Mouse (Mus musculus) ES-Bruce4 (cell line): Measurements from ENCODE around the gene Polr3h. TPM values are rescaled to one million over a fixed set of nuclear protein-coding genes. Genes with fewer than 3 reads are reported as not detected.
A peak's percentile ranks its signal among the peaks of the same experiment; 100 is the strongest.
"Not testable (repeated sequence)": the region's sequence is repeated elsewhere in the genome, so short reads cannot be mapped to it uniquely, and the experiment has no call there.

Source experiments
- H3K27ac ChIP-seq: 2 replicates; pipeline ENCODE4 v1.5.1; 2012; ENCODE audit warnings: low read length, inconsistent platforms; ENCODE audit not compliant: insufficient read depth
- H3K27me3 ChIP-seq: 2 replicates; pipeline ENCODE4 v1.6.1; 2012; ENCODE audit warnings: mild to moderate bottlenecking, low read length, inconsistent platforms; ENCODE audit not compliant: control insufficient read depth, poor library complexity, insufficient read depth, severe bottlenecking
- H3K36me3 ChIP-seq: 2 replicates; pipeline ENCODE4 v1.6.1; 2012; ENCODE audit warnings: inconsistent platforms, mild to moderate bottlenecking, low read length, moderate library complexity; ENCODE audit not compliant: control insufficient read depth, poor library complexity, insufficient read depth, severe bottlenecking
- H3K4me1 ChIP-seq: one replicate; pipeline ENCODE4 v1.8.1; 2011; ENCODE audit warnings: low read length; ENCODE audit not compliant: control insufficient read depth, insufficient read depth
- H3K4me3 ChIP-seq: 2 replicates; pipeline ENCODE4 v1.5.1; 2011; ENCODE audit warnings: low read depth, mild to moderate bottlenecking, low read length
- H3K9ac ChIP-seq: 2 replicates; pipeline ENCODE4 v1.6.1; 2012; ENCODE audit warnings: low read depth, mild to moderate bottlenecking, inconsistent platforms; ENCODE audit not compliant: poor library complexity, severe bottlenecking
- H3K9me3 ChIP-seq: replicated peaks from 2 replicates; pipeline ENCODE4 v1.6.1; 2012; ENCODE audit warnings: mild to moderate bottlenecking, low read length, inconsistent platforms; ENCODE audit not compliant: control insufficient read depth, poor library complexity, insufficient read depth, severe bottlenecking
- CTCF ChIP-seq: IDR thresholded peaks from one replicate; pipeline ENCODE4 v1.8.1; 2011; ENCODE audit warnings: low read depth, low read length
- EP300 ChIP-seq: IDR thresholded peaks from 2 replicates; pipeline ENCODE4 v1.6.1; 2011; ENCODE audit warnings: low read depth, low read length; ENCODE audit not compliant: insufficient read depth
- POLR2A ChIP-seq: IDR thresholded peaks from one replicate; pipeline ENCODE4 v1.8.1; 2011; ENCODE audit warnings: low read length; ENCODE audit not compliant: insufficient read depth
- polyA plus RNA-seq: library from polyadenylated mRNA; stranded (reverse); fragments of >200 nt; gene quantifications from 2 replicates; pipeline ENCODE4 v1.2.4, GENCODE M21; 2011; ENCODE audit warnings: low read depth; ENCODE audit not compliant: missing spikeins, insufficient read depth, insufficient read length

Gene Polr3h
- polyA plus RNA-seq: 21.8 and 25.5 TPM in 2 replicates

- Histone ChIP-seq H3K9ac (peak within 1 kb of the TSS; percentile 89), H3K4me1 (no peaks in the 10 kb centered on the region), H3K27me3 (no peaks in the 10 kb centered on the region), H3K27ac (no peak within 1 kb of the TSS), H3K9me3 (no peaks in the 10 kb centered on the region), H3K4me3 (peak within 1 kb of the TSS; percentile 77), H3K36me3 (no peaks in the 10 kb centered on the region)
- TF ChIP-seq EP300 (no peak), POLR2A (peak; percentile 38)
Observed at GRCm38 (mm10) chr15:81925760-81926445, at the start of gene Polr3h. Gene Polr3h, minus strand, starts transcription at chr15:81926240.

DNA sequence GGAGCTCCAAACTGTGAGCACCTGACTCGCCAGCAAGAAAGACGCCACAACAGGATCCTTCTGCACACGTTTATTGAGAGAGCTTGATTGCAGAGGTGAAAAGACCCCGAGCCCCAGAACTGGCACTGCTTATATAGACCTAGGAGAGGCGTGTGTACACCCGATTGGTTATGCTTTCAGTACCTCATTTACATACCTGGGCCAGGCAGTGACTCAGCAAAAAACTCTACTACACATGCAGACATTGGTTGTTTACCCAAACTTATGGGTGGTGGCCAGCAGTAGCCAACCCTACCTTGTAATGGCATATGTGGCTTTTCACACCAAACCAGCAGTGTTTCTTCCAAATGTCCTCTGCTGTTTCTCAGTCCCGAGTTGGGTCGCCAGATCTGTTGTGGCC, 49.1 kb upstream of the Polr3h start:
- H3K27me3 ChIP-seq, H3K36me3 ChIP-seq, H3K4me1 ChIP-seq, H3K4me3 ChIP-seq, H3K9ac ChIP-seq: not testable (repeated sequence)
- H3K27ac ChIP-seq: peak overlapping the region; percentile 48
- peaks cover 38% of the 10 kb centered on the region for H3K9me3 ChIP-seq

GRCm38 (mm10) chr15:81970498-81970897, 44.5 kb upstream of the Polr3h start:
- H3K9ac ChIP-seq, H3K36me3 ChIP-seq, H3K27me3 ChIP-seq, H3K4me3 ChIP-seq, H3K4me1 ChIP-seq: not testable (repeated sequence)
- TF ChIP-seq EP300: peak; percentile 96
- Histone ChIP-seq H3K9me3 (peaks cover 28% of the 10 kb centered on the region), H3K27ac (peak overlapping the region; percentile 100)

DNA sequence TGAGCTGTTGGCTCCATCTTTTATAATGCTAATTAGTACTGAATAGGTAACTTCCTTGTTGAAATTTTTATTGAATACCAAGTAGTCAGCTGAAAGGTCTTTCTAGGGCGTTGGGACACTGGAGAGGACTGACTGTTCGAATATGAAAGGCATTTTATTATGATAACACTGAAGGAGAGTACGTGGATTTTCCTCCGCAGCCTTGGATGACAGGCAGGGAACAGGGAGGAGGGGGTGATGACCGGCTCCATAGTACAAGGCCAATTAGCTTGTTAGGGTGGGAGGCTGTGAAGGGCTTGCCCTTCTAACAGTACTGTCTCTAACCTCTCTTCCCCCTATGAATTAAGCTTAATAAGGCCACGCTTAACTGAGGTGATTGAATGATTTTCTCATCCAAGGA, 43.6 kb upstream of the Polr3h start:
- not testable (repeated sequence) for H3K4me1 ChIP-seq
- peak; percentile 81 for TF ChIP-seq EP300

GRCm38 (mm10) chr15:81969173-81969572, 43.1 kb upstream of the Polr3h start:
- peak overlapping the region; percentile 29 for H3K4me3 ChIP-seq
- peak overlapping the region; percentile 42 for H3K9ac ChIP-seq
- H3K9me3 ChIP-seq: peaks cover 15% of the 10 kb centered on the region
- TF ChIP-seq POLR2A (no peak), EP300 (peak; percentile 89), CTCF (no peak)
- no peaks in the 10 kb centered on the region for H3K36me3 ChIP-seq
- H3K4me1 ChIP-seq: peaks cover 7% of the 10 kb centered on the region
- no peaks in the 10 kb centered on the region for H3K27me3 ChIP-seq
- peak overlapping the region; percentile 99 for H3K27ac ChIP-seq

More for the DNA sequence above, 43.6 kb upstream of the Polr3h start:
- not testable (repeated sequence) for H3K27me3 ChIP-seq, H3K9ac ChIP-seq, H3K36me3 ChIP-seq, H3K4me3 ChIP-seq
- H3K9me3 ChIP-seq: peaks cover 19% of the 10 kb centered on the region
- H3K27ac ChIP-seq: peak overlapping the region; percentile 100

DNA sequence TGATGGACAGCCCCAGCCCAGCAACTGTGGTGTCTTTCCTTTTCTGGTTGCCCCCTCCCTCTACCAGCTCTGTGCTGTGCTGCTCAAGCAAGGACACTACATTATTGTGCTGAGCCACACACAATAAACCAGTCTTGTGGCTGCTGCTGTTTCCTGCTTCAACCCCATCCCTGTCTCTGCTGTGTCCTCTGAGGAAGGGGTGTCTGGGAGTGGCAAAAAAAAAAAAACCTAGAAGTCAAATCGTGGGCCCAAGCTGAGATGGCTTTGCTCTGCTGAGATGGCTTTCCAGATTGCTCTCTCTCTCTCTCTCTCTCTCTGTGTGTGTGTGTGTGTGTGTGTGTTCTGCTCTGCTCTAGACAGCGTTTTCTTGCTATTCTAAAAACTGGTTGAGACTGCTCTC, 42.4 kb upstream of the Polr3h start:
- TF ChIP-seq EP300 (no peak), POLR2A (no peak), CTCF (no peak)
- Histone ChIP-seq H3K9me3 (peaks cover 15% of the 10 kb centered on the region), H3K4me3 (peak overlapping the region; percentile 2), H3K36me3 (no peaks in the 10 kb centered on the region), H3K4me1 (peaks cover 7% of the 10 kb centered on the region), H3K27me3 (no peaks in the 10 kb centered on the region), H3K27ac (peak overlapping the region; percentile 99), H3K9ac (peak overlapping the region; percentile 42; the same call in 1 of the 2 replicates)

DNA sequence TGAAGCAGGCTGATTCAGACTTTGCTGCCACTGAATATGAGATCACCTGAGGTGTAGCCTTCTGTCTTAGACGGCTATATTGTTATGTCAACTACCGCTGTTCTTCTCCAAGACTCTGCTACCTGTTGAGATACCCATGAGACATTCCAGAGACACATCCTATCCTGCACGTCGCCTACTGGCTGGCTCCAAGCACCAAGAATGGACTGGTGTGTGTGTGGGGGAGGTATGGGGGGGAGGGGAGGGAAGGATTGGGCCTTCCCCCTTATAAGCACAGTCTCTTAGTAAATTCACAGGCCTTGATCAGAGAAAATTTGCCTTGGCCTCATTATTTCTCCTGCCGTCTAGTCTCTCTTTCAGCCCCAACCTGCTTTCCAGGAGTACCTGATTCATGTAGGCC, 41.8 kb upstream of the Polr3h start:
- Histone ChIP-seq H3K27ac (peak overlapping the region; percentile 99), H3K9me3 (peaks cover 11% of the 10 kb centered on the region), H3K27me3 (no peaks in the 10 kb centered on the region), H3K36me3 (no peaks in the 10 kb centered on the region), H3K4me1 (peaks cover 7% of the 10 kb centered on the region), H3K9ac (peak overlapping the region; percentile 42), H3K4me3 (peak overlapping the region; percentile 48)
- TF ChIP-seq EP300 (0 out of 2 replicates have a peak, but pooled peaks have one; percentile 55), CTCF (no peak)
